Mouse (Mus musculus): ENCODE measurements at regions not wholly inside any gene's neighbourhood (a gene's known extent, or its start where the extent isn't known, plus 50 kb on each side); places are given as distances from the start of the nearest gene placed in this dataset.

- Histone ChIP-seq H3K4me1 (replicated peaks; ENCODE audit: control insufficient read depth, insufficient read depth, low read length) (no peaks in the 10 kb centered on the region), H3K27me3 (replicated peaks; ENCODE audit: control insufficient read depth, insufficient read depth, low read length) (no peaks in the 10 kb centered on the region), H3K4me2 (no peak overlapping the region), H3K9ac (ENCODE audit: low read depth, low read length) (no peak overlapping the region), H3K27ac (ENCODE audit: low read depth, low read length) (no peak overlapping the region), H3K9me3 (ENCODE audit: control insufficient read depth, low read length) (no peaks in the 10 kb centered on the region), H3K4me3 (ENCODE audit: low read depth, low read length) (no peak overlapping the region), H3K36me3 (ENCODE audit: control insufficient read depth, insufficient read depth, low read length) (no peaks in the 10 kb centered on the region)
- DNase-seq (ENCODE audit: low spot score), result no peak
- no peak for ATAC-seq (replicated peaks; ENCODE audit: low FRiP score)
- 67% methylated on average over 1 of the region's 1 CpGs for WGBS
Measured at GRCm38 (mm10) chr13:103513825-103514224, 179.5 kb upstream of the Mast4 start.

GRCm38 (mm10) chr13:103512476-103512875, 178.2 kb upstream of the Mast4 start:
- DNase-seq (ENCODE audit: low spot score), result no peak
- 83% methylated on average over 7 of the region's 7 CpGs for WGBS

GRCm38 (mm10) chr13:103504987-103505386, 170.7 kb upstream of the Mast4 start:
- Histone ChIP-seq H3K4me1 (replicated peaks; ENCODE audit: control insufficient read depth, insufficient read depth, low read length) (no peaks in the 10 kb centered on the region), H3K27me3 (replicated peaks; ENCODE audit: control insufficient read depth, insufficient read depth, low read length) (no peaks in the 10 kb centered on the region), H3K27ac (ENCODE audit: low read depth, low read length) (no peak overlapping the region), H3K4me3 (ENCODE audit: low read depth, low read length) (no peak overlapping the region), H3K4me2 (no peak overlapping the region), H3K9me3 (ENCODE audit: control insufficient read depth, low read length) (no peaks in the 10 kb centered on the region), H3K9ac (ENCODE audit: low read depth, low read length) (no peak overlapping the region), H3K36me3 (ENCODE audit: control insufficient read depth, insufficient read depth, low read length) (no peaks in the 10 kb centered on the region)
- DNase-seq (ENCODE audit: low spot score) (no peak), ATAC-seq (replicated peaks; ENCODE audit: low FRiP score) (no peak)
- WGBS, result 55% methylated on average over 7 of the region's 7 CpGs

More at GRCm38 (mm10) chr13:103512476-103512875, 178.2 kb upstream of the Mast4 start:
- H3K36me3 ChIP-seq (ENCODE audit: control insufficient read depth, insufficient read depth, low read length), result no peaks in the 10 kb centered on the region
- no peak for ATAC-seq (replicated peaks; ENCODE audit: low FRiP score)
- no peaks in the 10 kb centered on the region for H3K27me3 ChIP-seq (replicated peaks; ENCODE audit: control insufficient read depth, insufficient read depth, low read length)
- no peak overlapping the region for H3K27ac ChIP-seq (ENCODE audit: low read depth, low read length)
- no peak overlapping the region for H3K4me3 ChIP-seq (ENCODE audit: low read depth, low read length)
- no peak overlapping the region for H3K9ac ChIP-seq (ENCODE audit: low read depth, low read length)
- H3K9me3 ChIP-seq (ENCODE audit: control insufficient read depth, low read length), result no peaks in the 10 kb centered on the region
- no peaks in the 10 kb centered on the region for H3K4me1 ChIP-seq (replicated peaks; ENCODE audit: control insufficient read depth, insufficient read depth, low read length)
- H3K4me2 ChIP-seq, result no peak overlapping the region

- WGBS, result 73% methylated on average over 8 of the region's 8 CpGs
- H3K4me3 ChIP-seq (ENCODE audit: low read depth, low read length), result no peak overlapping the region
- no peak overlapping the region for H3K9ac ChIP-seq (ENCODE audit: low read depth, low read length)
- H3K4me1 ChIP-seq (replicated peaks; ENCODE audit: control insufficient read depth, insufficient read depth, low read length), result no peaks in the 10 kb centered on the region
- DNase-seq (ENCODE audit: low spot score) (no peak), ATAC-seq (replicated peaks; ENCODE audit: low FRiP score) (no peak)
- no peak overlapping the region for H3K4me2 ChIP-seq
- H3K36me3 ChIP-seq (ENCODE audit: control insufficient read depth, insufficient read depth, low read length), result no peaks in the 10 kb centered on the region
- H3K27ac ChIP-seq (ENCODE audit: low read depth, low read length), result no peak overlapping the region
- H3K9me3 ChIP-seq (ENCODE audit: control insufficient read depth, low read length), result no peaks in the 10 kb centered on the region
- H3K27me3 ChIP-seq (replicated peaks; ENCODE audit: control insufficient read depth, insufficient read depth, low read length), result no peaks in the 10 kb centered on the region
Measured at GRCm38 (mm10) chr13:103499376-103499775, 165.1 kb upstream of the Mast4 start.

- Histone ChIP-seq H3K9me3 (ENCODE audit: control insufficient read depth, low read length) (no peaks in the 10 kb centered on the region), H3K4me2 (no peak overlapping the region), H3K4me1 (replicated peaks; ENCODE audit: control insufficient read depth, insufficient read depth, low read length) (no peaks in the 10 kb centered on the region; the same call in 1 of the 2 replicates), H3K36me3 (ENCODE audit: control insufficient read depth, insufficient read depth, low read length) (no peaks in the 10 kb centered on the region), H3K9ac (ENCODE audit: low read depth, low read length) (no peak overlapping the region), H3K27me3 (replicated peaks; ENCODE audit: control insufficient read depth, insufficient read depth, low read length) (no peaks in the 10 kb centered on the region), H3K27ac (ENCODE audit: low read depth, low read length) (no peak overlapping the region), H3K4me3 (ENCODE audit: low read depth, low read length) (no peak overlapping the region)
- DNase-seq (ENCODE audit: low spot score) (no peak), ATAC-seq (replicated peaks; ENCODE audit: low FRiP score) (no peak)
- 63% methylated on average over 9 of the region's 9 CpGs for WGBS
Measured at GRCm38 (mm10) chr13:103494371-103494770, 160.1 kb upstream of the Mast4 start.

- WGBS, result 37% methylated on average over 7 of the region's 7 CpGs
- ATAC-seq (replicated peaks; ENCODE audit: low FRiP score) (no peak), DNase-seq (ENCODE audit: low spot score) (no peak)
- Histone ChIP-seq H3K27ac (ENCODE audit: low read depth, low read length) (no peak overlapping the region), H3K4me1 (replicated peaks; ENCODE audit: control insufficient read depth, insufficient read depth, low read length) (no peaks in the 10 kb centered on the region; the same call in 1 of the 2 replicates), H3K9me3 (ENCODE audit: control insufficient read depth, low read length) (no peaks in the 10 kb centered on the region), H3K36me3 (ENCODE audit: control insufficient read depth, insufficient read depth, low read length) (no peaks in the 10 kb centered on the region), H3K27me3 (replicated peaks; ENCODE audit: control insufficient read depth, insufficient read depth, low read length) (no peaks in the 10 kb centered on the region), H3K9ac (ENCODE audit: low read depth, low read length) (no peak overlapping the region), H3K4me3 (ENCODE audit: low read depth, low read length) (no peak overlapping the region), H3K4me2 (no peak overlapping the region)
Measured at GRCm38 (mm10) chr13:103493567-103493966, 159.3 kb upstream of the Mast4 start.

- 78% methylated on average over 6 of the region's 6 CpGs for WGBS
- no peak overlapping the region for H3K9ac ChIP-seq (ENCODE audit: low read depth, low read length)
- no peak overlapping the region for H3K4me2 ChIP-seq
- DNase-seq (ENCODE audit: low spot score) (no peak), ATAC-seq (replicated peaks; ENCODE audit: low FRiP score) (no peak)
- no peaks in the 10 kb centered on the region; the same call in 1 of the 2 replicates for H3K4me1 ChIP-seq (replicated peaks; ENCODE audit: control insufficient read depth, insufficient read depth, low read length)
- no peak overlapping the region for H3K4me3 ChIP-seq (ENCODE audit: low read depth, low read length)
- H3K36me3 ChIP-seq (ENCODE audit: control insufficient read depth, insufficient read depth, low read length), result no peaks in the 10 kb centered on the region
- H3K27me3 ChIP-seq (replicated peaks; ENCODE audit: control insufficient read depth, insufficient read depth, low read length), result no peaks in the 10 kb centered on the region
- H3K27ac ChIP-seq (ENCODE audit: low read depth, low read length), result no peak overlapping the region
- H3K9me3 ChIP-seq (ENCODE audit: control insufficient read depth, low read length), result no peaks in the 10 kb centered on the region
Measured at GRCm38 (mm10) chr13:103490049-103490448, 155.8 kb upstream of the Mast4 start.

GRCm38 (mm10) chr13:103484092-103484491, 149.8 kb upstream of the Mast4 start:
- Histone ChIP-seq H3K4me2 (no peak overlapping the region), H3K4me1 (replicated peaks; ENCODE audit: control insufficient read depth, insufficient read depth, low read length) (no peaks in the 10 kb centered on the region), H3K27me3 (replicated peaks; ENCODE audit: control insufficient read depth, insufficient read depth, low read length) (no peaks in the 10 kb centered on the region), H3K27ac (ENCODE audit: low read depth, low read length) (no peak overlapping the region), H3K4me3 (ENCODE audit: low read depth, low read length) (no peak overlapping the region), H3K9ac (ENCODE audit: low read depth, low read length) (no peak overlapping the region), H3K9me3 (ENCODE audit: control insufficient read depth, low read length) (no peaks in the 10 kb centered on the region), H3K36me3 (ENCODE audit: control insufficient read depth, insufficient read depth, low read length) (no peaks in the 10 kb centered on the region)
- ATAC-seq (replicated peaks; ENCODE audit: low FRiP score) (no peak), DNase-seq (ENCODE audit: low spot score) (no peak)
- 80% methylated on average over 5 of the region's 5 CpGs for WGBS

- Histone ChIP-seq H3K9me3 (ENCODE audit: control insufficient read depth, low read length) (no peaks in the 10 kb centered on the region), H3K4me2 (no peak overlapping the region), H3K27ac (ENCODE audit: low read depth, low read length) (no peak overlapping the region), H3K9ac (ENCODE audit: low read depth, low read length) (no peak overlapping the region), H3K4me3 (ENCODE audit: low read depth, low read length) (no peak overlapping the region), H3K4me1 (replicated peaks; ENCODE audit: control insufficient read depth, insufficient read depth, low read length) (no peaks in the 10 kb centered on the region), H3K27me3 (replicated peaks; ENCODE audit: control insufficient read depth, insufficient read depth, low read length) (no peaks in the 10 kb centered on the region), H3K36me3 (ENCODE audit: control insufficient read depth, insufficient read depth, low read length) (no peaks in the 10 kb centered on the region)
- ATAC-seq (replicated peaks; ENCODE audit: low FRiP score) (no peak), DNase-seq (ENCODE audit: low spot score) (no peak)
- 75% methylated on average over 7 of the region's 7 CpGs for WGBS
Measured at GRCm38 (mm10) chr13:103483392-103483791, 149.1 kb upstream of the Mast4 start.

Data from liver, embryonic 11.5 days (tissue).